Mouse (Mus musculus): ENCODE measurements around the gene Rbm5.

Rbm5 gene

GRCm38 (mm10) chr9:107735356-107736184, 35.2 kb downstream of the Rbm5 start:
- intact Hi-C loops (cut with DNase I) = no loop called here

GRCm38 (mm10) chr9:107734567-107734971, 36.2 kb downstream of the Rbm5 start:
- intact Hi-C loops (cut with DNase I) = no loop called here

- intact Hi-C loops (cut with DNase I) = no loop called here
Measured at GRCm38 (mm10) chr9:107729709-107730108, 41.1 kb downstream of the Rbm5 start.

- intact Hi-C loops (cut with DNase I) = no loop called here
Measured at GRCm38 (mm10) chr9:107728919-107729670, 41.7 kb downstream of the Rbm5 start.

- intact Hi-C loops (cut with DNase I) = no loop called here
Measured at GRCm38 (mm10) chr9:107727041-107727440, 43.8 kb downstream of the Rbm5 start.

GRCm38 (mm10) chr9:107724796-107725195, 46.0 kb downstream of the Rbm5 start:
- intact Hi-C loops (cut with DNase I) = no loop called here

- intact Hi-C loops (cut with DNase I) = no loop called here
Measured at GRCm38 (mm10) chr9:107723794-107724531, 46.8 kb downstream of the Rbm5 start.

- intact Hi-C loops (cut with DNase I) = no loop called here
Measured at GRCm38 (mm10) chr9:107723292-107723691, 47.5 kb downstream of the Rbm5 start.

- intact Hi-C loops (cut with DNase I) = no loop called here
Measured at GRCm38 (mm10) chr9:107718781-107719540, 51.8 kb downstream of the Rbm5 start.

GRCm38 (mm10) chr9:107716951-107717350, 53.8 kb downstream of the Rbm5 start:
- intact Hi-C loops (cut with DNase I) = no loop called here

GRCm38 (mm10) chr9:107715632-107716031, 55.2 kb downstream of the Rbm5 start:
- intact Hi-C loops (cut with DNase I) = no loop called here

- intact Hi-C loops (cut with DNase I) = no loop called here
Measured at GRCm38 (mm10) chr9:107714221-107714952, 56.4 kb downstream of the Rbm5 start.

GRCm38 (mm10) chr9:107709697-107710483, 60.9 kb downstream of the Rbm5 start, which contains the start of gene Sema3f:
Gene Sema3f, minus strand, starts transcription at chr9:107710475.
- intact Hi-C loops (cut with DNase I) = loop anchor here (2.0 kb wide), 1 partner anchor 29 kb away; no protein-coding TSS in a partner anchor

GRCm38 (mm10) chr9:107709096-107709696, 61.6 kb downstream of the Rbm5 start:
- intact Hi-C loops (cut with DNase I) = no loop called here

GRCm38 (mm10) chr9:107708439-107709095, 62.2 kb downstream of the Rbm5 start:
- intact Hi-C loops (cut with DNase I) = no loop called here

- intact Hi-C loops (cut with DNase I) = no loop called here
Measured at GRCm38 (mm10) chr9:107707701-107708438, 62.9 kb downstream of the Rbm5 start.

GRCm38 (mm10) chr9:107706781-107707211, 64.0 kb downstream of the Rbm5 start:
- intact Hi-C loops (cut with DNase I) = no loop called here
